Mouse (Mus musculus): ENCODE measurements around the gene Ppargc1a. TPM values are rescaled to one million over a fixed set of nuclear protein-coding genes. Genes with fewer than 3 reads are reported as not detected.

Gene Ppargc1a
- polyA plus RNA-seq, 1 experiment, result not detected

GRCm38 (mm10) chr5:51406406-51406805 lies 161.1 kb downstream of the Ppargc1a start:
- no peak overlapping the region for H3K27ac ChIP-seq (ENCODE audit: insufficient read depth, low read depth, low read length)

More at GRCm38 (mm10) chr5:51406406-51406805, 161.1 kb downstream of the Ppargc1a start:
- Histone ChIP-seq H3K4me1 (ENCODE audit: control insufficient read depth, insufficient read depth, low read length) (no peaks in the 10 kb centered on the region), H3K4me3 (ENCODE audit: insufficient read depth, low read length) (no peak overlapping the region)
- no peak for TF ChIP-seq POLR2A (IDR thresholded peaks at IDR 0.05; ENCODE audit: borderline replicate concordance, low read depth, low read length)

Measured in bone marrow macrophage, adult 2 months (primary cell).